Comparison of ENCODE assay signal across 17 mouse cellular contexts in genomic region chr2:151919140-151919539, GRCm38 (mm10). TPM values are rescaled to one million over a fixed set of nuclear protein-coding genes. Genes with fewer than 3 reads are reported as not detected.
DNase-seq lines count a peak whose midpoint lies in the region; ATAC-seq and TF ChIP-seq lines count a peak whose summit lies in the region.
"Had no signal": no experiment of that assay in that cellular context is flagged by ENCODE, and none has a peak within 500 bp of the region (broad histone marks: within the 10 kb centered on the region; RNA-seq: fewer than 3 reads in every experiment).

No protein-coding gene starts in this region.

- peaks cover 6% of the 10 kb centered on the region; the same call in 1 of the 2 replicates for H3K27me3 ChIP-seq in hindbrain, embryonic 10.5 days (ENCODE audit: insufficient read depth, poor library complexity, severe bottlenecking)
- H3K27me3 ChIP-seq in hindbrain, embryonic 11.5 days (ENCODE audit: control insufficient read depth, insufficient read depth, low read length): no peaks in the 10 kb centered on the region
- no peaks in the 10 kb centered on the region for H3K27me3 ChIP-seq in stomach, embryonic 16.5 days (ENCODE audit: control insufficient read depth, insufficient read depth, low read length)
- H3K27me3 ChIP-seq in stomach, postnatal 0 days (ENCODE audit: control insufficient read depth, insufficient read depth, low read length): no peaks in the 10 kb centered on the region
- no peaks in the 10 kb centered on the region for H3K27me3 ChIP-seq in kidney, postnatal 0 days (ENCODE audit: insufficient read depth, low read length)
- no peaks in the 10 kb centered on the region for H3K27me3 ChIP-seq in liver, embryonic 11.5 days (replicated peaks; ENCODE audit: control insufficient read depth, insufficient read depth, low read length)
- H3K27me3 ChIP-seq: embryonic facial prominence, embryonic 13.5 days; hindbrain, embryonic 15.5 days had no signal

- no peak for DNase-seq in hindbrain, embryonic 10.5 days (ENCODE audit: low spot score)
- DNase-seq in hindbrain, embryonic 11.5 days (ENCODE audit: low spot score): no peak
- DNase-seq in stomach, postnatal 0 days (ENCODE audit: low spot score): no peak
- peak; percentile 37 for DNase-seq in kidney, postnatal 0 days (ENCODE audit: low spot score)
- no peak for DNase-seq in gastrocnemius, postnatal 14 days
- no peak for DNase-seq in liver, embryonic 11.5 days (ENCODE audit: low spot score)
- DNase-seq: adrenal gland, adult 2 months; cerebellum, postnatal 10 days; lung, adult 2 months; thymus, postnatal 14 days had no signal

- no peaks in the 10 kb centered on the region for H3K9me3 ChIP-seq in hindbrain, embryonic 10.5 days
- H3K9me3 ChIP-seq in hindbrain, embryonic 11.5 days (ENCODE audit: control insufficient read depth, low read length): no peaks in the 10 kb centered on the region
- H3K9me3 ChIP-seq in stomach, embryonic 16.5 days (replicated peaks; ENCODE audit: control insufficient read depth, low read length): no peaks in the 10 kb centered on the region
- no peaks in the 10 kb centered on the region for H3K9me3 ChIP-seq in stomach, postnatal 0 days (ENCODE audit: control insufficient read depth, low read length)
- no peaks in the 10 kb centered on the region for H3K9me3 ChIP-seq in kidney, postnatal 0 days (replicated peaks; ENCODE audit: low read length)
- H3K9me3 ChIP-seq in liver, embryonic 11.5 days (ENCODE audit: control insufficient read depth, low read length): no peaks in the 10 kb centered on the region
- H3K9me3 ChIP-seq: embryonic facial prominence, embryonic 13.5 days; hindbrain, embryonic 15.5 days; limb, embryonic 12.5 days; midbrain, embryonic 10.5 days had no signal

- H3K4me3 ChIP-seq in hindbrain, embryonic 10.5 days: no peak overlapping the region
- H3K4me3 ChIP-seq in hindbrain, embryonic 11.5 days (ENCODE audit: low read depth, low read length): no peak overlapping the region
- H3K4me3 ChIP-seq in stomach, embryonic 16.5 days (replicated peaks; ENCODE audit: low read length): no peak overlapping the region
- H3K4me3 ChIP-seq in stomach, postnatal 0 days (ENCODE audit: low read depth, low read length): no peak overlapping the region
- H3K4me3 ChIP-seq in kidney, postnatal 0 days (replicated peaks; ENCODE audit: low read depth, low read length): no peak overlapping the region
- no peak overlapping the region for H3K4me3 ChIP-seq in liver, embryonic 11.5 days (ENCODE audit: low read depth, low read length)
- H3K4me3 ChIP-seq: embryonic facial prominence, embryonic 13.5 days; hindbrain, embryonic 15.5 days; limb, embryonic 12.5 days; midbrain, embryonic 10.5 days had no signal

- TF ChIP-seq EP300 in stomach, postnatal 0 days (optimal IDR thresholded peaks at IDR 0.05): no peak

- WGBS in hindbrain, embryonic 10.5 days: 72% methylated on average over 9 of the region's 9 CpGs
- 78% methylated on average over 9 of the region's 9 CpGs for WGBS in hindbrain, embryonic 11.5 days
- WGBS in stomach, embryonic 16.5 days: 45% methylated on average over 9 of the region's 9 CpGs
- WGBS in stomach, postnatal 0 days: 50% methylated on average over 9 of the region's 9 CpGs
- WGBS in kidney, postnatal 0 days: 32% methylated on average over 9 of the region's 9 CpGs
- 54% methylated on average over 9 of the region's 9 CpGs for WGBS in liver, embryonic 11.5 days

- intact Hi-C loops in gastrocnemius, postnatal 14 days (cut with DNase I; ENCODE audit: low total_unique reads): no loop called here

- ATAC-seq in hindbrain, embryonic 11.5 days (ENCODE audit: low FRiP score): no peak
- ATAC-seq in stomach, embryonic 16.5 days (ENCODE audit: insufficient read depth, low FRiP score): 0 out of 2 replicates have a peak, but pooled peaks have one; percentile 35
- ATAC-seq in stomach, postnatal 0 days (ENCODE audit: low FRiP score, low TSS enrichment): no peak
- peak; percentile 68; the same call in 1 of the 2 replicates for ATAC-seq in kidney, postnatal 0 days (replicated peaks; ENCODE audit: low FRiP score, low read depth)
- ATAC-seq in liver, embryonic 11.5 days (replicated peaks; ENCODE audit: low FRiP score): no peak

- no peaks in the 10 kb centered on the region for H3K36me3 ChIP-seq in hindbrain, embryonic 10.5 days
- no peaks in the 10 kb centered on the region for H3K36me3 ChIP-seq in hindbrain, embryonic 11.5 days (ENCODE audit: control insufficient read depth, insufficient read depth, low read length)
- no peaks in the 10 kb centered on the region for H3K36me3 ChIP-seq in stomach, embryonic 16.5 days (ENCODE audit: control insufficient read depth, insufficient read depth, low read length)
- no peaks in the 10 kb centered on the region for H3K36me3 ChIP-seq in stomach, postnatal 0 days (ENCODE audit: control insufficient read depth, insufficient read depth, low read length)
- no peaks in the 10 kb centered on the region for H3K36me3 ChIP-seq in kidney, postnatal 0 days (ENCODE audit: insufficient read depth, low read length)
- H3K36me3 ChIP-seq in liver, embryonic 11.5 days (ENCODE audit: control insufficient read depth, insufficient read depth, low read length): no peaks in the 10 kb centered on the region
- H3K36me3 ChIP-seq: embryonic facial prominence, embryonic 13.5 days; hindbrain, embryonic 15.5 days; limb, embryonic 12.5 days; midbrain, embryonic 10.5 days had no signal

- H3K4me2 ChIP-seq in hindbrain, embryonic 11.5 days (replicated peaks; ENCODE audit: low read depth, low read length): no peak overlapping the region
- no peak overlapping the region for H3K4me2 ChIP-seq in stomach, embryonic 16.5 days (ENCODE audit: low read depth, low read length)
- H3K4me2 ChIP-seq in stomach, postnatal 0 days (replicated peaks; ENCODE audit: low read depth): no peak overlapping the region
- no peak overlapping the region for H3K4me2 ChIP-seq in kidney, postnatal 0 days (ENCODE audit: low read length)
- no peak overlapping the region for H3K4me2 ChIP-seq in liver, embryonic 11.5 days
- H3K4me2 ChIP-seq: embryonic facial prominence, embryonic 13.5 days; hindbrain, embryonic 15.5 days; limb, embryonic 12.5 days had no signal

- no peak for TF ChIP-seq CTCF in stomach, postnatal 0 days (IDR thresholded peaks at IDR 0.05; ENCODE audit: low read depth)
- no peak for TF ChIP-seq CTCF in kidney, postnatal 0 days (IDR thresholded peaks at IDR 0.05; ENCODE audit: low read depth)

- 0 out of 2 replicates have a peak overlapping the region, but pooled peaks have one; percentile 12 for H3K27ac ChIP-seq in hindbrain, embryonic 10.5 days
- H3K27ac ChIP-seq in hindbrain, embryonic 11.5 days (ENCODE audit: low read depth, low read length): no peak overlapping the region
- H3K27ac ChIP-seq in stomach, embryonic 16.5 days (ENCODE audit: low read length): no peak overlapping the region
- H3K27ac ChIP-seq in stomach, postnatal 0 days (replicated peaks): no peak overlapping the region
- H3K27ac ChIP-seq in kidney, postnatal 0 days: no peak overlapping the region
- H3K27ac ChIP-seq in liver, embryonic 11.5 days (ENCODE audit: low read depth, low read length): no peak overlapping the region
- H3K27ac ChIP-seq: embryonic facial prominence, embryonic 13.5 days; hindbrain, embryonic 15.5 days; limb, embryonic 12.5 days; midbrain, embryonic 10.5 days had no signal

- no peak overlapping the region for H3K9ac ChIP-seq in hindbrain, embryonic 11.5 days (ENCODE audit: low read depth, low read length)
- no peak overlapping the region for H3K9ac ChIP-seq in stomach, embryonic 16.5 days (ENCODE audit: low read length)
- H3K9ac ChIP-seq in stomach, postnatal 0 days (ENCODE audit: low read length): no peak overlapping the region
- H3K9ac ChIP-seq in kidney, postnatal 0 days (ENCODE audit: low read depth, low read length): 0 out of 2 replicates have a peak overlapping the region, but pooled peaks have one; percentile 18
- no peak overlapping the region for H3K9ac ChIP-seq in liver, embryonic 11.5 days (ENCODE audit: low read depth, low read length)
- H3K9ac ChIP-seq: embryonic facial prominence, embryonic 13.5 days; hindbrain, embryonic 15.5 days; limb, embryonic 12.5 days had no signal

- peaks cover 44% of the 10 kb centered on the region for H3K4me1 ChIP-seq in hindbrain, embryonic 10.5 days (replicated peaks)
- H3K4me1 ChIP-seq in hindbrain, embryonic 11.5 days (replicated peaks; ENCODE audit: control insufficient read depth, insufficient read depth, low read length): 0 out of 2 replicates have a peak, but pooled peaks cover 2% of the 10 kb centered on the region
- H3K4me1 ChIP-seq in stomach, embryonic 16.5 days (ENCODE audit: control insufficient read depth, insufficient read depth, low read length): 0 out of 2 replicates have a peak, but pooled peaks cover 12% of the 10 kb centered on the region
- H3K4me1 ChIP-seq in stomach, postnatal 0 days (replicated peaks; ENCODE audit: control insufficient read depth, insufficient read depth): peaks cover 3% of the 10 kb centered on the region; the same call in 1 of the 2 replicates
- 0 out of 2 replicates have a peak, but pooled peaks cover 15% of the 10 kb centered on the region for H3K4me1 ChIP-seq in kidney, postnatal 0 days (replicated peaks; ENCODE audit: insufficient read depth, low read length)
- H3K4me1 ChIP-seq in liver, embryonic 11.5 days (replicated peaks; ENCODE audit: control insufficient read depth, insufficient read depth, low read length): no peaks in the 10 kb centered on the region

RNA-seq across cellular contexts. Expression of gene Angpt4, which starts 8.1 kb away (rescaled TPM):
- 0.22 and 0.31 TPM in 2 replicates for polyA plus RNA-seq in hindbrain, embryonic 10.5 days (2016; fragmentation: Nextera tagmentation; extraction: Ambion mirVana)
- 0.14 and 0.23 TPM in 2 replicates for polyA plus RNA-seq in hindbrain, embryonic 11.5 days (2014; fragmentation: Nextera tagmentation; extraction: Ambion mirVana)
- 0.46 and 0.81 TPM in 2 replicates for polyA plus RNA-seq in stomach, embryonic 16.5 days (2015; fragmentation: Nextera tagmentation; extraction: Ambion mirVana)
- polyA plus RNA-seq in stomach, postnatal 0 days (2015; fragmentation: Nextera tagmentation; extraction: Ambion mirVana): 0.42 and 0.45 TPM in 2 replicates
- 2.2 and 2.7 TPM in 2 replicates for polyA plus RNA-seq in kidney, postnatal 0 days (2015; fragmentation: Nextera tagmentation; extraction: Ambion mirVana)
- total RNA-seq in gastrocnemius, postnatal 14 days (2021): under 1 TPM in 1 of 2 experiments, not detected in 1; 0.12 TPM
- 0.32 and 0.42 TPM in 2 replicates for polyA plus RNA-seq in liver, embryonic 11.5 days (2014; fragmentation: Nextera tagmentation; extraction: Ambion mirVana)
- total RNA-seq: granulocyte monocyte progenitor cell, adult 5-6 weeks had no signal
- polyA plus RNA-seq: forebrain, embryonic 11.5 days had no signal

Comparison
In these comparisons a context has a peak if more than half of its experiments do, and no peak if none do; other contexts are left out.
1. ATAC-seq: peak in stomach, embryonic 16.5 days (single experiment) and kidney, postnatal 0 days (single experiment); none in hindbrain, embryonic 11.5 days (single experiment), stomach, postnatal 0 days (single experiment) and liver, embryonic 11.5 days (single experiment).